Mouse (Mus musculus) MEL (cell line): ENCODE measurements around the gene Hpn.

ENCODE experiments used
- BHLHE40 ChIP-seq: IDR thresholded peaks from 2 replicates; pipeline ENCODE4 v1.6.1; 2012; ENCODE audit warnings: low read depth, mild to moderate bottlenecking, inconsistent platforms, low read length, improper control_type of control experiment, borderline replicate concordance
- CTCF ChIP-seq, 3 experiments: IDR thresholded peaks in 2 of 3; conservative IDR thresholded peaks in 1 of 3; 2 replicates each; pipeline ENCODE4 v1.5.1; 2011 to 2012; ENCODE audit warnings: low read length in 3 of 3, low read depth in 2 of 3, mild to moderate bottlenecking in 2 of 3, improper control_type of control experiment in 1 of 3, inconsistent platforms in 1 of 3, mixed read lengths in 1 of 3, moderate library complexity in 1 of 3; ENCODE audit not compliant: control insufficient read depth in 1 of 3, insufficient read depth in 1 of 3, poor library complexity in 1 of 3, severe bottlenecking in 1 of 3
- EP300 ChIP-seq, 2 experiments: IDR thresholded peaks; 2 replicates each; pipeline ENCODE4 v1.6.1; 2011; ENCODE audit warnings: improper control_type of control experiment in 2 of 2, low read length in 2 of 2, low read depth in 1 of 2, mild to moderate bottlenecking in 1 of 2
- ETS1 ChIP-seq: IDR thresholded peaks from 2 replicates; pipeline ENCODE4 v1.6.1; 2012; ENCODE audit warnings: low read depth, mild to moderate bottlenecking, inconsistent platforms, low read length, improper control_type of control experiment, moderate library complexity
- MAFK ChIP-seq: IDR thresholded peaks from 2 replicates; pipeline ENCODE4 v1.6.1; 2011; ENCODE audit warnings: low read depth, mild to moderate bottlenecking, low read length, improper control_type of control experiment, borderline replicate concordance
- MAX ChIP-seq: IDR thresholded peaks from 2 replicates; pipeline ENCODE4 v1.6.1; 2011; ENCODE audit warnings: low read length, improper control_type of control experiment
- MXI1 ChIP-seq: IDR thresholded peaks from 2 replicates; pipeline ENCODE4 v1.6.1; 2011; ENCODE audit warnings: mild to moderate bottlenecking, low read depth, low read length, improper control_type of control experiment
- NELFE ChIP-seq: IDR thresholded peaks from 2 replicates; pipeline ENCODE4 v1.6.1; 2011; ENCODE audit warnings: low read depth, low read length, improper control_type of control experiment
- POLR2A ChIP-seq, 2 experiments: IDR thresholded peaks; 2 replicates each; pipeline ENCODE4 v1.6.1; 2011 to 2012; ENCODE audit warnings: low read length in 2 of 2, mild to moderate bottlenecking in 2 of 2, control low read depth in 1 of 2, improper control_type of control experiment in 1 of 2, low read depth in 1 of 2, moderate library complexity in 1 of 2; ENCODE audit not compliant: control insufficient read depth in 1 of 2, insufficient read depth in 1 of 2, poor library complexity in 1 of 2
- POLR2AphosphoS2 ChIP-seq: IDR thresholded peaks from 2 replicates; pipeline ENCODE4 v1.6.1; 2011; ENCODE audit warnings: low read length, improper control_type of control experiment
- ZC3H11A ChIP-seq: IDR thresholded peaks from 2 replicates; pipeline ENCODE4 v1.6.1; 2012; ENCODE audit warnings: low read depth, mild to moderate bottlenecking, inconsistent platforms, low read length, improper control_type of control experiment

GRCm38 (mm10) chr7:31077885-31078445 lies 37.1 kb downstream of the Hpn start:
- TF ChIP-seq NELFE (no peak), CTCF (IDR thresholded peaks at IDR 0.05 in 2 of 3, conservative IDR thresholded peaks at IDR 0.05 in 1 of 3; ENCODE audit: control insufficient read depth in 1 of 3, insufficient read depth in 1 of 3, low read depth in 2 of 3, low read length in 3 of 3, poor library complexity in 1 of 3, severe bottlenecking in 1 of 3) (peak; percentile 47 to 70 (median 54)), ETS1 (no peak), MAFK (no peak), ZC3H11A (peak; percentile 43), MXI1 (no peak), POLR2AphosphoS2 (no peak), MAX (no peak), EP300 (IDR thresholded peaks at IDR 0.05; ENCODE audit: low read depth in 1 of 2, low read length in 2 of 2) (no peak), POLR2A (IDR thresholded peaks at IDR 0.05; ENCODE audit: control insufficient read depth in 1 of 2, insufficient read depth in 1 of 2, low read depth in 1 of 2, low read length in 2 of 2, poor library complexity in 1 of 2) (no peak), BHLHE40 (no peak)
